Mouse (Mus musculus): Measurements from ENCODE around the gene Pdgfra. TPM values are rescaled to one million over a fixed set of nuclear protein-coding genes. Genes with fewer than 3 reads are reported as not detected.

Gene Pdgfra
- polyA plus RNA-seq, 1 experiment = not detected

DNA sequence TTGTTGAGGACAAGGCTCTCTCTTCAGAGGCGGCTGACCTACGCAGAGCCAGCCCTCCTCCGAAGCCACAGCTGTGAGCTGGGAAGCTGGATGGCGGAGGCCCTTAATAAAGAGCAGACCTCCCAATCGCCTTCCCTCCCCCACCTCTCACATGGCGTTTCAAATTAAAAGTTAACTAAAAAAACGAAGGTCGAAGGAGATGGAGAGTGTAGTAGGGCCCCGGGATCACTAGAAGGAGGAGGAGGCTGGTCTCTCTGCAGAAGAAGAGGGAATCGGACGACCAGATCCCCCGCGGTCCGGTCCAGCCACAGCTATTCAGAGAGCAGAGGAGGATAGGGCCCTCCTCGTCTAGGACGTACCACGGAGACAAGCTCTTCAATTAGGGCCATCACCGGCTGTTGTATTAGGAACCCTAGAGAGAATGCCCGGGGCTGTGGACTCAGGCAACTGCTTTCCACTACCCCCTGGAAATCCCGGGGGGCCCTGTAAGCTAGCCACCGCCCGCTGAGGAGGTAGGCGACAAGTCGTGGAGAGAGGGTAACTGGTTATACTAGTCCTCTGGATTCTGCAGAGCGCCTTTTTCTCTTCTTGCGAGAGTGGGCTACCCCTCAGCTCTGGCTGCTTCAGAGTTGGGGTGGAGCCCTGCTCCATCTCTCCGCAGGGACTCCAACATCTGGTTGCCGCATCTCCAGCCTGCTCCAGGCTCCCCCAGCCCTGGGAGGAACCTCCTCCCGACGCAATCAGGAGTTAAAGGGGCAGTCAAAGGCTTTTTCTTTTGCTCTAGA lies 3.6 kb upstream of the Pdgfra start:
- H3K27me3 ChIP-seq (replicated peaks) = peaks cover 87% of the 10 kb centered on the region

DNA sequence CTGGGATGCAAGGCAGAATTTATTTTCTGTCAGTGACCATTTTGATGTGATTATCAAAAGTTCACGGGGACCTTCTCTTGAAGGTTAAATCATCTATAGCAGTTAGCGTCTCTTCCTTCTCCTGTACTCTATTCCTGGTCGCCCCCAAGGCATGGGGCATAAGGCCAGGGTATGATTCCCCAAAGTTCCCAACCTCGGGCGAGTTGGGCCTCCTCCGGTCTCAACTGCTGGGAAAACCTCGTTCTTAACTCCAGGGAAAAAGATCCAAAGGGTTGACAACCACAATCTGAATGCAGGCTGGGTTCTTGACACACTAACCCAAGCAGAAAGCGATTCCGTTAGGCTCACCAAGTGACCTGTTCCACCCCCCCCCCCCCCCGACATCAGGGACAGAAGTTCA lies 2.7 kb upstream of the Pdgfra start:
- Histone ChIP-seq H3K4me3 (replicated peaks) (no peak overlapping the region), H3K27me3 (replicated peaks) (peaks cover 87% of the 10 kb centered on the region), H3K9me3 (no peaks in the 10 kb centered on the region), H3K36me3 (replicated peaks; ENCODE audit: low read length) (no peaks in the 10 kb centered on the region), H3K4me1 (peaks cover 33% of the 10 kb centered on the region)
- TF ChIP-seq GATA1 (IDR thresholded peaks at IDR 0.05; ENCODE audit: borderline replicate concordance, low read length) (no peak), FLI1 (IDR thresholded peaks at IDR 0.05; ENCODE audit: low read length) (no peak)

More for the DNA sequence above, 3.6 kb upstream of the Pdgfra start:
- peaks cover 24% of the 10 kb centered on the region for H3K4me1 ChIP-seq
- TF ChIP-seq FLI1 (IDR thresholded peaks at IDR 0.05; ENCODE audit: low read length) = no peak
- no peak for TF ChIP-seq GATA1 (IDR thresholded peaks at IDR 0.05; ENCODE audit: borderline replicate concordance, low read length)
- no peak overlapping the region for H3K4me3 ChIP-seq (replicated peaks)
- H3K36me3 ChIP-seq (replicated peaks; ENCODE audit: low read length) = no peaks in the 10 kb centered on the region
- H3K9me3 ChIP-seq = no peaks in the 10 kb centered on the region

DNA sequence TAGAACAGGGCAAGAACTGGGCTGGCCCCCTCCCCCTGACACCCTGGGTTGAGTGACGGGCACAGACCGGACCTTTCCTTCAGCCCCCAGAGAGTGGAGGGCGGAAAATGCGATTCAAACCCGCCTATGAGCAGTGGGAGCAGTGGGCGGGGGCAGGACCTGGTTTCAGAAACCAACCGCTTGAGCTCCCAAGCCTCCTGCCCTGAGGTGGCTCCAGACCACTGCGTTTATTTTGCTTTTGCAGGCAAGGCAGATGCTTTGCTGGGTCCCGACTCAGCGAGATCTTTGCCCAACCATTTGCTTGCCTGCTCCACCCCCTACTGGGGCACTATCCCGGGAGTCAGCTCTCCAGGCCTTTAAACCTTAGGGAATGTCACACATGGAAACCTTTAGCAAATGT lies 2.2 kb upstream of the Pdgfra start:
- no peak for TF ChIP-seq FLI1 (IDR thresholded peaks at IDR 0.05; ENCODE audit: low read length)
- no peak for TF ChIP-seq GATA1 (IDR thresholded peaks at IDR 0.05; ENCODE audit: borderline replicate concordance, low read length)
- Histone ChIP-seq H3K4me3 (replicated peaks) (no peak overlapping the region), H3K27me3 (replicated peaks) (peaks cover 88% of the 10 kb centered on the region), H3K9me3 (no peaks in the 10 kb centered on the region), H3K36me3 (replicated peaks; ENCODE audit: low read length) (no peaks in the 10 kb centered on the region), H3K4me1 (peaks cover 36% of the 10 kb centered on the region)

DNA sequence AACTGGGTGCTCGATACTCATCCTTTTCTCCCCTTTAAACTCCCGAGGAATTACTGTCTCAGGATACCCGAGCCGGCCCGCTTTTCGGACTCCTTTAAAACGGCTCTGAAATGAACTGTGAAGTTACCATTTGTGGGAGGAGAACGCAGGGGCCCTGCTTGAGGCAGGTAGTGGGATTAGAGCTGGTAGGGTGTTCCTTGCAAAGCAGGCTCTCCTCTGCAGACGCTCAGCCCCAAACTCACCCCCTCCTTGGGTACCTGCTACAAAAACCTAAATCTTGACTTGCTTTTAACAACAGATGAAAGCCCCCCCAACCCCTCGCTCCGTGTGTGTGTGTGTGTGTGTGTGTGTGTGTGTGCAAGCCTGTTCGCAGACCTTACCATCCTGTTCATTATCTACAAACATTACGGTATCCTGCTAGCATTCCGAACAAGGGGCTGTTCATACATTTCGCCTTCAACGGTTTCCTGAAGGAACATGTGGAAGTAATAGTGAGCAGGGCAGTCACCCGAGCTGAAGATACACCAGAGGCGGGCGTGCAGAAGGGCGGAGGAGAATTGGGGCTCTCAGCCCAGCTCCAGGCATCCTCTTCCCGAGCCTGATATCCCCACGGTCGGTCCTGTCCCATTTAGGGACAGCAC lies 1.6 kb upstream of the Pdgfra start:
- Histone ChIP-seq H3K36me3 (replicated peaks; ENCODE audit: low read length) (no peaks in the 10 kb centered on the region), H3K9me3 (no peaks in the 10 kb centered on the region), H3K4me3 (replicated peaks) (no peak overlapping the region), H3K27me3 (replicated peaks) (peaks cover 92% of the 10 kb centered on the region), H3K4me1 (peaks cover 42% of the 10 kb centered on the region)
- no peak for TF ChIP-seq FLI1 (IDR thresholded peaks at IDR 0.05; ENCODE audit: low read length)
- no peak for TF ChIP-seq GATA1 (IDR thresholded peaks at IDR 0.05; ENCODE audit: borderline replicate concordance, low read length)

DNA sequence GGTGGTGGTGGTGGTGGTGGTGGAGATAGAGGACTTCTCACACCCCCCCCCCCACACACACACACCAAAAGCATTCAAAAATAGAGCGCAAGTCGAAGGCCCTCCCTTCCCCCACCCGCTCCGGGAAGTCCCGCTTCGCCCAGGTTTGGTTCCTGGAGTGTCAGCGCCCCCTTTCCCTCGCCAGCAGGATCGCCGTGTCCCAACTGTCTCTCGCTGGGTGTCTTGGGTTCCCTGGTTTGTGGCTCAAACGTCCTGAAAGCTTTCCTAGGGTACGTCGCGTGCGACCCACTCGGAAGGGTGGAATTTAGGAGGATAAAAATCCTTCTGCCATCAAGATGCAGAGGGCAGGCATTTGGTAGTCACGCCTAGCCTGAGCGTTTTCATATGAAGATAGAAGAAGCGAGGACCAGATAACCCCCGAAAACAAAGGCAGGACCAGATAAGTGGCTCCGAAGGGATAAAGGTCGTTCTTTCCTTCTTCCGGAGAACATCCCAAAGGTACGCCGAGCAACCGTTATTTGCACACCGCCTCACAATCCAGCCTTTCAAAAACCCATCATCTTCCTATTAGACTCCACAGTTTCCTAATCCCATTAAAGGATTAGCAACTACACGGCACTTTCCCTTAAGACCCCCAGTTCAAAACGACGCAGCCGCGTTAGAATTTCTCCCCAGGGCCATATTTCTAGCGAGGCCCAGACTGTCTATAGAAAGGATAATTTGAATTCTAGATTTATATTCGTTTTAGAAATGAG lies 769 bp upstream of the Pdgfra start:
- peaks cover 96% of the 10 kb centered on the region for H3K27me3 ChIP-seq (replicated peaks)
- H3K36me3 ChIP-seq (replicated peaks; ENCODE audit: low read length) = no peaks in the 10 kb centered on the region
- H3K9me3 ChIP-seq = no peaks in the 10 kb centered on the region
- TF ChIP-seq FLI1 (IDR thresholded peaks at IDR 0.05; ENCODE audit: low read length) (no peak), GATA1 (IDR thresholded peaks at IDR 0.05; ENCODE audit: borderline replicate concordance, low read length) (no peak)
- peaks cover 51% of the 10 kb centered on the region for H3K4me1 ChIP-seq
- no peak overlapping the region for H3K4me3 ChIP-seq (replicated peaks)

DNA sequence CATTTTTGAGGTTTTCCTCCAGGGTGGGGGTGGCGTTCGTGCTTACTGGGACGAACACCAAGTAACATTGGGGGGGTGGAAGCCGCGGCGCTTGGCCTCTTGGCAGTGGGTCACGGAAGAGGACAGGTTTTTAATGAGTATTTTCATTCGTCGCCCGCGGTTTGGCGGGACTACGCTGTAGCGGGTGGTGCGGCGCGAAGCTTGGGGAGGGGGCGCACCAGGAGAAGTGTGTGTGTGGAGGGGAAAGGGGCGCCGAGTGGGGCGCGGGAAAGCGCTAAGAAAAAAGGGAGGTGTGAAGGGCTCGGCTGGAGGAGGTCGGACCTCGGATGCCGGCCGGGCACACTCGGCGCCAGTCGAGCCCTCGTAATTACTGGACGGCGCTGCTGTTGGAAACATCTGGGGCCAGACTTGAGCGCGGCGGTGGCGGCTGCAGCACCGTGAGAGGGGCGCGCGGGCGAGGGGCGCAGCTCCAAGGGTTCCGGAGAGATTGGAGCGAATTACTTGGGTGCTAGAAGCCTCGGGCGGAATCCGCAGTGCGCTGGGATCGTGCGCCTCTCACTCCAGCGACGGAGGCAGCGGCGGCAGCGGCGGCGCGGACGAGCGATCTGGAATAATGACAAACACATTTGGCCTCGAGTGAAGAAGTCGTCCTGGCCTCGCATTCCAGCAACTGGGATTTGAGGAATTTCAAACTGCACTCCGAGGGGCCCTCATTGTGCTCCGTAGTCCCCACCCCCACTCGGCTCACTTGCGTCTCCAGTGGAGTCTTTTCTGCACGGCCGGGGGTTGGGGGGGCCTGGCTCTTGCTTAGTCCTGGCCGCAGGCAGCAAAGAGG lies 916 bp downstream of the Pdgfra start:
- Histone ChIP-seq H3K4me1 (peaks cover 57% of the 10 kb centered on the region), H3K36me3 (replicated peaks; ENCODE audit: low read length) (no peaks in the 10 kb centered on the region), H3K9me3 (no peaks in the 10 kb centered on the region), H3K27me3 (replicated peaks) (peaks cover 88% of the 10 kb centered on the region), H3K4me3 (replicated peaks) (peak overlapping the region; percentile 34)
- no peak for TF ChIP-seq GATA1 (IDR thresholded peaks at IDR 0.05; ENCODE audit: borderline replicate concordance, low read length)
- TF ChIP-seq FLI1 (IDR thresholded peaks at IDR 0.05; ENCODE audit: low read length) = no peak

DNA sequence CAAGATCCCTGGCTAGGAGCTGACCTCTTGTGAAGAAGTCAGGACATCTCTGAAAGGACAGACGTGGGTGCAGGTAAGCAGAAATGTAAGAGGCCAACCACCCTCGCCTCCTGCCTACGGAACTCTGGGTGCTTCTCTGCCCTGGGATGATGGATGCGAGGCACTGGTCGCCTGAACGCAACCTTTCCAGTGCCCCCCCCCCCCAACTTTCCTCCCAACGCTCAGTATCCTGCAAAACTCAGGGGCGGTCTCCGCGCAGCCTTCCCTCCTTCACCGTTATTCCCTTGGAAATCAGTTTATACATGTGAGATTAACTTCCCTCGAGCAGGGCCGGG lies 1.5 kb downstream of the Pdgfra start:
- H3K4me1 ChIP-seq = peaks cover 57% of the 10 kb centered on the region
- TF ChIP-seq GATA1 (IDR thresholded peaks at IDR 0.05; ENCODE audit: borderline replicate concordance, low read length) (no peak), FLI1 (IDR thresholded peaks at IDR 0.05; ENCODE audit: low read length) (no peak)
- H3K4me3 ChIP-seq (replicated peaks) = peak overlapping the region; percentile 86
- H3K27me3 ChIP-seq (replicated peaks) = peaks cover 87% of the 10 kb centered on the region
- H3K9me3 ChIP-seq = no peaks in the 10 kb centered on the region
- no peaks in the 10 kb centered on the region for H3K36me3 ChIP-seq (replicated peaks; ENCODE audit: low read length)

DNA sequence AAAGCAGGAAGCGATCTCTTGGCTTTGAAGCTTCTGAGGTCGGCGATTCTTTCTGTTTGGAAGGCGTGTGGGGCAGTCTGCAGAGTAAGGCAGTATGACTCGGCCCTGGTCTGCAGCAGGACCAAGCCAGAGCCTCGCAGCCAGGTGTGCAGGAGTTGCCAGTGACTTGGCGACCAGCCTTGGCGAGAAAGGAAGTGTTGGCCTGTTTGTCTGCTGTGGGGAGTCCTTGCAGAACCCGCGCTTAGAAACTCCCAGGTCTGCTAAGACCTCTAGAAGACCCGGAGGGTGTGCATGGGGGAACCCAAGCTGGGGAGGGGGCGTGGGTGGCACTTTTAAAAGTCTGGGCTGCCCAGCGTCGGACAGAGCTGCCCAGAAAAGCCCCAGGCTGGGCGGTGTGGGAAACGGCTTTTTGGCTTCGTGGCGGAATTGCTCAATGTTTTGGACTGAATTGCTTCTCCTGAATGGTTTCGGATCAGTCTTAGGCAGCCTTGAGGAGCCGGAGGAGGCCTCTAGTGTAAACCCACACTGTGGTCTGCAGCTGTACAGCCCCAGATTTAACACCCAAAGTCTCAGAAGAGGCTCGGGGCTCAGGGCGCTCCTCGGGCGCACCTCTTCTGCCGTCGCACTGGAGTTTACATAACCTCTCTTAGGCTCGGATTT lies 2.0 kb downstream of the Pdgfra start:
- H3K4me1 ChIP-seq = peaks cover 57% of the 10 kb centered on the region
- H3K27me3 ChIP-seq (replicated peaks) = peaks cover 86% of the 10 kb centered on the region
- peak overlapping the region; percentile 86 for H3K4me3 ChIP-seq (replicated peaks)
- no peaks in the 10 kb centered on the region for H3K36me3 ChIP-seq (replicated peaks; ENCODE audit: low read length)
- no peaks in the 10 kb centered on the region for H3K9me3 ChIP-seq
- TF ChIP-seq GATA1 (IDR thresholded peaks at IDR 0.05; ENCODE audit: borderline replicate concordance, low read length) = no peak
- no peak for TF ChIP-seq FLI1 (IDR thresholded peaks at IDR 0.05; ENCODE audit: low read length)
